Mouse (Mus musculus): Measurements from ENCODE around the gene Ssr3. TPM values are rescaled to one million over a fixed set of nuclear protein-coding genes. Genes with fewer than 3 reads are reported as not detected.

The Ssr3 gene
- polyA plus RNA-seq, 1 experiment from 2014 or later = 180 TPM

DNA sequence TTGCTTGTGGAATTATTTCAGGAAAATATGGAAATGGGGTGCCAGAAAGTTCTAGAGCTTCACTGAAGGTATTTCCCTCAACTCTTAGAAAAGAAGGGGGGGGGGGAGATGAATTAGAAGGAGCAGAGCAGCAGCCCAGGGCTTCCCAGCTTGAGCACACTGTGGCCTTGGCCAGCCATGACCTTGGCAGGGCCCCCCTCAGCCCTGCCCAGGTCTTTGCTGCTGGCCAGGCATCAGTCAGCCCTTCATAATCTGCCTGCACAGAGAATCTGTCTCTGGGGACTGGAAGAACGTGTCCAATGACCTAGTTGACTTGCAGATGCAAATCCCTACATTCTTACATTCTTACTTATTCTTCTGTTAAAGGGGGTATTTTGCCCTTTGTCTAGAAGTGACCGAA, 34.1 kb downstream of the Ssr3 start:
- TF ChIP-seq CTCF (IDR thresholded peaks at IDR 0.05) = no peak
- TF ChIP-seq EP300 (IDR thresholded peaks at IDR 0.05) = no peak
- H3K27ac ChIP-seq (ENCODE audit: low read length) = no peak overlapping the region
- ATAC-seq (no peak), DNase-seq (ENCODE audit: low spot score) (no peak)
- H3K27me3 ChIP-seq (replicated peaks; ENCODE audit: insufficient read depth, low read length) = no peaks in the 10 kb centered on the region
- no peak overlapping the region for H3K4me3 ChIP-seq (ENCODE audit: low read depth, low read length)
- 82% methylated on average over 2 of the region's 2 CpGs for WGBS
- H3K4me2 ChIP-seq (replicated peaks; ENCODE audit: low read depth, low read length) = no peak overlapping the region
- H3K4me1 ChIP-seq (ENCODE audit: insufficient read depth, low read depth, low read length) = no peaks in the 10 kb centered on the region
- no peaks in the 10 kb centered on the region for H3K36me3 ChIP-seq (ENCODE audit: insufficient read depth, low read length)
- no peak overlapping the region for H3K9ac ChIP-seq (replicated peaks; ENCODE audit: low read depth)
- no peaks in the 10 kb centered on the region for H3K9me3 ChIP-seq (ENCODE audit: low read length)

DNA sequence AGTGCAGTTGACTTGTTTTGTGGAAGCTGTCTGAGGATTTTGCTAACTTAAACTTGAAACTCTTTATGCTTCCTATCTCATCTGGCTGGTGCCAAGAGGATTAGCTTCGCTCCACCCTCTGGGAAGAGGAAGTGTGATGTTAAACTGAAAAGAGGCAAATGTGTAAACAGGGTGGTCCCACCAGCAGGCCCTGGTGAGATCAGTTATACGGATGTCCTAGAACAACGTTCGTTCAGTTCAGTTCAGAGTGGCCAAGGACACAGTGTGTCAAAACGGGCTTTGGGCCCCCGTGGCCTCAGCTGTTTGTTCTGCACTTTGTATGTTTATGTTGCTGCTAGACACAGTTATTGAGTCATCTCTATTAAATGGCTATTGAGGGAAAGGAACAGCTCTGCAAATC, 36.9 kb downstream of the Ssr3 start:
- Histone ChIP-seq H3K27me3 (replicated peaks; ENCODE audit: insufficient read depth, low read length) (no peaks in the 10 kb centered on the region), H3K36me3 (ENCODE audit: insufficient read depth, low read length) (no peaks in the 10 kb centered on the region), H3K9me3 (ENCODE audit: low read length) (no peaks in the 10 kb centered on the region), H3K27ac (ENCODE audit: low read length) (peak overlapping the region; percentile 60), H3K9ac (replicated peaks; ENCODE audit: low read depth) (no peak overlapping the region), H3K4me2 (replicated peaks; ENCODE audit: low read depth, low read length) (no peak overlapping the region), H3K4me1 (ENCODE audit: insufficient read depth, low read depth, low read length) (no peaks in the 10 kb centered on the region), H3K4me3 (ENCODE audit: low read depth, low read length) (no peak overlapping the region)
- 27% methylated on average over 6 of the region's 6 CpGs for WGBS
- TF ChIP-seq EP300 (IDR thresholded peaks at IDR 0.05) (peak; percentile 100), CTCF (IDR thresholded peaks at IDR 0.05) (no peak)
- DNase-seq (ENCODE audit: low spot score) (peak; percentile 84), ATAC-seq (peak; percentile 92)

DNA sequence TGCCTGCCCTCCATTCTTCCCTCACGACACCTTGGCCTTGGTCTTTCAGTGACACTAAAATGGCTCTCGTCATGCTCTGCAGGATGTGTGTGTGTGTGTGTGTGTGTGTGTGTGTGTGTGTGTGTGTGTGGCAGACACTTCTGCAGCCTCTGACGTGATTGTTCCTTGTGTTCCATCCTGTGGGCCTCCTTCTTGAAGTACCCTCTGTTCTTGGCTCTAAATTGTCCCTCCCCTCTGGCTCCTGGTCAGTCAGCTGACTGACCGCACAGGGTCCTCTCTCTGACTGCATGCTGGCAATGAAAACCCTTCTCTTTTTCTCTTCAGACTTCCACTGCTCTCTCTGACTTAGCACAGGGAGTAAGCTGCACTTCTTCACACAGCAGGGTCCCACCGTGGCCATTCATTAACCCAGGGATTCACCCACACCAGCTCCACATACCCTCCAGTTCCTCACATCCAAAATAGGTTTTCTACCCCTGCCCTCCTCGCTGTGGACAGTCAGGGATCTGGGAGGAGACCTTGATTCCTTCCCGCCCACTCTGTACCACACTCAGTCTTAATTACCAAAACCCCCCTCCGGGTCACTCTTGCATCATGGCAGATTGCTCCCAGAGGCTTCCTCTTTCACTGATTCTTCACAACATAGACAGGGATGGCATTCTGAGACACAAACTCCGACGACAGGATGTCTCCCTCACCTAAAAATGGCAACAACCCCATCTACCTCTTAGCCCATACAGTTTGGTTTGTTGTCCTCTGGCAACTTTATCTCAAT, 39.0 kb downstream of the Ssr3 start:
- no peak overlapping the region for H3K4me2 ChIP-seq (replicated peaks; ENCODE audit: low read depth, low read length)
- ATAC-seq (0 out of 2 replicates have a peak, but pooled peaks have one; percentile 21), DNase-seq (ENCODE audit: low spot score) (no peak)
- peak; percentile 72 for TF ChIP-seq EP300 (IDR thresholded peaks at IDR 0.05)
- TF ChIP-seq CTCF (IDR thresholded peaks at IDR 0.05) = no peak
- H3K4me3 ChIP-seq (ENCODE audit: low read depth, low read length) = no peak overlapping the region
- no peaks in the 10 kb centered on the region for H3K27me3 ChIP-seq (replicated peaks; ENCODE audit: insufficient read depth, low read length)
- 73% methylated on average over 10 of the region's 10 CpGs for WGBS
- H3K9me3 ChIP-seq (ENCODE audit: low read length) = no peaks in the 10 kb centered on the region
- no peaks in the 10 kb centered on the region for H3K4me1 ChIP-seq (ENCODE audit: insufficient read depth, low read depth, low read length)
- H3K36me3 ChIP-seq (ENCODE audit: insufficient read depth, low read length) = no peaks in the 10 kb centered on the region
- H3K9ac ChIP-seq (replicated peaks; ENCODE audit: low read depth) = no peak overlapping the region
- no peak overlapping the region for H3K27ac ChIP-seq (ENCODE audit: low read length)

DNA sequence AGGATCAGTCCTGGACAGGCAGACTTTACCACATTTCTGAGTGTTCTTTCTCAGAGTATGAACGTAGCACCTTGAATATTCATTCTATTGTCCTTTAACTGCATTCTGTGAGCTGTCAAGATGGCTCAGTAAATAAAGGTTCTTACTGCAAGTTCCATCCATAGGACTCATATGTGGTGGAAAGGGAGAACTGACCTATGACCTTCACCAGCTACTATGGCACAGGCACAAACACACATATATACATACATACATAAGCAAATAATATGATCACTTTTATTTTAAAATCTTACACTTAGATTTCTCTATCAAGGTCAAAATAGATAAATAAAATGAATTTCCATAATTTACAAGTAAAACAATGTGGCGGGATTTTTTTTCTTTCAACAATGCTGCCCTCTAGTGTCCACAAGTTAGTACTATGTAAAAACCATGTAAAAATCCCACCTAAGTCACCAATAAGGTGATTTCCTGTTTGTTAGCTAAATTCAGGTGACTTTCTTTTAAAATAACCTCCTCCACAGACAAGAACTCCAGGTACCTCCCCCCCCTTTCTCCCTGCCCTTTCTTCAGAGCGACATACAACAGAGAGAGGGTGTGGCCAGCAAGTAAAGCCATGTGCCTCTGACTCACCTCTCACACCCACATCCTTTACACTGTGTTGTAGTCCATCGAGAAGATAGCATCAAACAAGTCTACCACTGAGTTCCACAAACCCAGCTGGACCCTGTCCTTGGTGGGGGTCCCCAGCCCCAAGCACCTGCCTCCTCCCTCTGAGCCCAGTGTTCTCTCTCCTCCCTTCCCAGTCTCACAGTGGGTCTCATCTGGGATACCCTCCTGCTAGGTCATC, 39.9 kb downstream of the Ssr3 start:
- H3K27ac ChIP-seq (ENCODE audit: low read length) = no peak overlapping the region
- WGBS = 37% methylated on average over 4 of the region's 4 CpGs
- H3K27me3 ChIP-seq (replicated peaks; ENCODE audit: insufficient read depth, low read length) = no peaks in the 10 kb centered on the region
- no peaks in the 10 kb centered on the region for H3K9me3 ChIP-seq (ENCODE audit: low read length)
- H3K4me3 ChIP-seq (ENCODE audit: low read depth, low read length) = no peak overlapping the region
- DNase-seq (ENCODE audit: low spot score) (peak; percentile 69), ATAC-seq (peak; percentile 53)
- H3K4me2 ChIP-seq (replicated peaks; ENCODE audit: low read depth, low read length) = no peak overlapping the region
- no peaks in the 10 kb centered on the region for H3K4me1 ChIP-seq (ENCODE audit: insufficient read depth, low read depth, low read length)
- peak; percentile 57 for TF ChIP-seq CTCF (IDR thresholded peaks at IDR 0.05)
- TF ChIP-seq EP300 (IDR thresholded peaks at IDR 0.05) = no peak; the same call in 1 of the 2 replicates
- H3K9ac ChIP-seq (replicated peaks; ENCODE audit: low read depth) = no peak overlapping the region
- H3K36me3 ChIP-seq (ENCODE audit: insufficient read depth, low read length) = no peaks in the 10 kb centered on the region

DNA sequence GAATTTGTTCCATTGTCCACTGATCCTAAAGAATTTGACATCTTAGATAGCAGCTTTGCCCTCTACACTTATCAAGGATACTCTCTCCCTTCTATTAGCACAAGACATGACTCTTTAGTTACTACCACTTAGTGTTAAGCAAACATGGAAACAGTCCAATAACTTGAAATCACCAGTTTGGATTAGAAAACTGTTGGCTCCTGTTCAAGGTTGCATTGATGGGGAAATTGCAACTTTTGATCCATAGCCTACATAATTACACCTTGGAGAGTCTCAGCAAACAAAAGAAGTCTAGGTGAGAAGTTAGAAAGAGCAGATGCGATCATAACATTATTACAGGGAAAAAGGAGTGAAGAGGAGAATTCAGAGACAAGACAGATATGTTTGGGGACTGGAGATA, 46.2 kb downstream of the Ssr3 start:
- Histone ChIP-seq H3K36me3 (ENCODE audit: insufficient read depth, low read length) (no peaks in the 10 kb centered on the region), H3K27me3 (replicated peaks; ENCODE audit: insufficient read depth, low read length) (no peaks in the 10 kb centered on the region), H3K4me1 (ENCODE audit: insufficient read depth, low read depth, low read length) (no peaks in the 10 kb centered on the region), H3K4me2 (replicated peaks; ENCODE audit: low read depth, low read length) (no peak overlapping the region), H3K27ac (ENCODE audit: low read length) (no peak overlapping the region), H3K9me3 (ENCODE audit: low read length) (no peaks in the 10 kb centered on the region), H3K4me3 (ENCODE audit: low read depth, low read length) (no peak overlapping the region), H3K9ac (replicated peaks; ENCODE audit: low read depth) (no peak overlapping the region)
- no peak for TF ChIP-seq EP300 (IDR thresholded peaks at IDR 0.05)
- TF ChIP-seq CTCF (IDR thresholded peaks at IDR 0.05) = no peak
- ATAC-seq = no peak
- DNase-seq (ENCODE audit: low spot score) = no peak
- 55% methylated on average over 1 of the region's 1 CpGs for WGBS

DNA sequence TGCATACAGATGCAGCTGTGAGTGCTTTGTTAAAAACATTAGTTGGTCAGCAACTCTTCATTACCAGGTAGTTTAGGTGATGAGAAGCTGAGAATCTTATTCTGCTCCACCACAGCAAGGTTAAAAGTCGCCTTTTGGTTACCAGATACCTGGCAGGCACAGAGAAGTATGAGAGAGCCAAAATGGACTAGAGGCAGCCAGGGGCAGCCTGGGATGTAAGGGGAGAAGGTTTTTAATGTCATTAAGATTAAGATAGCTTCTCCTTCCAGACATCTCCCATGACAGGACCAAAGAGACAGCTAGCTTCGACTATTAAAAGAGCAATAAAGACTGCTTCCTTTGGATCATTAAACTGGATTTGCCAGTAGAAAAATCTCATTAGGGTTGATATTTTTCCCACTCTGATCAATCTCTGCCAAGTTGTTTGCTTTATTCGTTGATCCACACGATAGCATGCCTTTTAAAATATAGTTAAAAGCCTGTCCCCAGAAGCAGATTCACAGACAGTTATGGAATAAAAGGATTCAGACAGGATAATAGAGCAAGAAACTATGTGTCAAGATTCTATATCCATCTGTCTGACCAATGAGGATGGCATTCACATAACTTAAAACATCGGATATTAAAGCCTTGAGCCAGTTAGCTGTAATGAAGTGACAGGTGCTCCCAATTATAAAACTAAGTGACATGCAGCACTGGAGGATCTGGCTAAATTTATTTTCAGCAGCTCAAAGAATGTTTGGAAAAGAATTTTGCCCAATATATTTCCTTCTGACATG, 52.1 kb downstream of the Ssr3 start:
- Histone ChIP-seq H3K9ac (replicated peaks; ENCODE audit: low read depth) (no peak overlapping the region), H3K4me1 (ENCODE audit: insufficient read depth, low read depth, low read length) (no peaks in the 10 kb centered on the region), H3K4me3 (ENCODE audit: low read depth, low read length) (no peak overlapping the region), H3K36me3 (ENCODE audit: insufficient read depth, low read length) (no peaks in the 10 kb centered on the region), H3K27me3 (replicated peaks; ENCODE audit: insufficient read depth, low read length) (no peaks in the 10 kb centered on the region), H3K4me2 (replicated peaks; ENCODE audit: low read depth, low read length) (no peak overlapping the region), H3K27ac (ENCODE audit: low read length) (no peak overlapping the region), H3K9me3 (ENCODE audit: low read length) (no peaks in the 10 kb centered on the region)
- WGBS = 74% methylated on average over 5 of the region's 5 CpGs
- TF ChIP-seq CTCF (IDR thresholded peaks at IDR 0.05) = no peak
- TF ChIP-seq EP300 (IDR thresholded peaks at IDR 0.05) = no peak
- no peak for DNase-seq (ENCODE audit: low spot score)
- no peak for ATAC-seq

All from lung, postnatal 0 days (tissue).